Mouse (Mus musculus) cortical plate, adult 2 months (tissue): Measurements from ENCODE around the gene Tmem80.

Experiments used
- CTCF ChIP-seq: fragments of 200-500 bp; IDR thresholded peaks from 2 replicates; pipeline ENCODE4 v1.5.1; 2011; ENCODE audit warnings: mild to moderate bottlenecking, control low read depth, low read length; ENCODE audit not compliant: insufficient read depth; ENCODE audit errors: extremely low read depth
- POLR2A ChIP-seq: fragments of 200-500 bp; IDR thresholded peaks from 2 replicates; pipeline ENCODE4 v1.6.1; 2011; ENCODE audit warnings: mild to moderate bottlenecking, low read length, control low read depth; ENCODE audit not compliant: insufficient read depth; ENCODE audit errors: extremely low read depth

- TF ChIP-seq CTCF (no peak), POLR2A (peak; percentile 39; the same call in 1 of the 2 replicates)
These were observed 37.5 kb downstream of the Tmem80 start for GRCm38 (mm10) chr7:141365049-141365445.
